Mouse (Mus musculus): Measurements from ENCODE around the gene Swi5. TPM values are rescaled to one million over a fixed set of nuclear protein-coding genes. Genes with fewer than 3 reads are reported as not detected.
A peak's percentile ranks its signal among the peaks of the same experiment; 100 is the strongest.
"Not testable (repeated sequence)": the region's sequence is repeated elsewhere in the genome, so short reads cannot be mapped to it uniquely, and the experiment has no call there.

The Swi5 gene
- polyA plus RNA-seq, 1 experiment from 2014 or later = 458 TPM

DNA sequence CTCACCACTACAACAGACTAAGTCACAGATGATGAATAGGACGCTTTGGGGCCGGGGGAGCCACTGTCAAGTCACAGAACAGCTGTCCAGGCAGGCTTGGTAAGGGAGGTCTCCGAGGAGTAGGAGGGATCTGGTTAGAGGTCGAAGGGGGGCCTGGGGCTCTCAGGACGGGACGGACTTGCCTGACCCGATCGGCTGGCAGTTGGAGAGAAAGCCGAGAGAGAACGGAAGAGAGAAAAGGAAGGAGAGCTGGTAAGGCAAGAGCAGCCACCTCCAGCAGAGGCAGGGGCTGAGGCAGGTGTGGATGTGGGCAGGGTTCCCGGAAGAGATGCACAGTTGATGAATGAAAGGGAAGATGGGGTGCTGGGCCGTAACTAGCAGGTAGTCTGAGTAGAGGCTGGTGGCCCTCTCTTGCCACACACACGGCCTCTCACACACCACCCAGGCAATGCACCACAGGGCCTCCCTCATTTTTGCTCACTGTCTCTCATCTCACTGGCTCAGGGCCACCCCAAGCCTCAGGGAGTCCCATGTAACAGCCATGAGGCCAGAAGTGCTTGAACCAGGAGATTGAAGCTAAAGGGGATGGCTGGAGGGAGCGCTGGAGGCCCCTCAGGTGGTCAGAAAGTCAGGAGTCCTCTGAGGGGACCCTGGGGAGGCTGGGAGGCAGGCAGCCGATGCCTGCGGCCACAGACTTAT is 21.1 kb upstream of the Swi5 start:
- ATAC-seq (ENCODE audit: low FRiP score) = no peak
- H3K36me3 ChIP-seq = peaks cover 80% of the 10 kb centered on the region

GRCm38 (mm10) chr2:32307941-32308760 is 20.3 kb upstream of the Swi5 start:
- WGBS = 46% methylated on average over 8 of the region's 8 CpGs
- peaks cover 27% of the 10 kb centered on the region for H3K4me1 ChIP-seq (replicated peaks)
- H3K9me3 ChIP-seq = no peaks in the 10 kb centered on the region
- 0 out of 2 replicates have a peak overlapping the region, but pooled peaks have one; percentile 18 for H3K27ac ChIP-seq
- H3K4me3 ChIP-seq = no peak overlapping the region
- 0 out of 2 replicates have a peak, but pooled peaks have one; percentile 25 for ATAC-seq (ENCODE audit: low FRiP score)
- peaks cover 27% of the 10 kb centered on the region for H3K27me3 ChIP-seq
- H3K9ac ChIP-seq = no peak overlapping the region
- H3K36me3 ChIP-seq = peaks cover 82% of the 10 kb centered on the region
- H3K4me2 ChIP-seq = no peak overlapping the region

More for the DNA sequence above, 21.1 kb upstream of the Swi5 start:
- Histone ChIP-seq H3K9ac (0 out of 2 replicates have a peak overlapping the region, but pooled peaks have one; percentile 19), H3K27me3 (peaks cover 35% of the 10 kb centered on the region), H3K4me1 (replicated peaks) (peaks cover 25% of the 10 kb centered on the region), H3K27ac (no peak overlapping the region), H3K4me2 (no peak overlapping the region), H3K4me3 (no peak overlapping the region), H3K9me3 (no peaks in the 10 kb centered on the region)
- 90% methylated on average over 16 of the region's 16 CpGs for WGBS

DNA sequence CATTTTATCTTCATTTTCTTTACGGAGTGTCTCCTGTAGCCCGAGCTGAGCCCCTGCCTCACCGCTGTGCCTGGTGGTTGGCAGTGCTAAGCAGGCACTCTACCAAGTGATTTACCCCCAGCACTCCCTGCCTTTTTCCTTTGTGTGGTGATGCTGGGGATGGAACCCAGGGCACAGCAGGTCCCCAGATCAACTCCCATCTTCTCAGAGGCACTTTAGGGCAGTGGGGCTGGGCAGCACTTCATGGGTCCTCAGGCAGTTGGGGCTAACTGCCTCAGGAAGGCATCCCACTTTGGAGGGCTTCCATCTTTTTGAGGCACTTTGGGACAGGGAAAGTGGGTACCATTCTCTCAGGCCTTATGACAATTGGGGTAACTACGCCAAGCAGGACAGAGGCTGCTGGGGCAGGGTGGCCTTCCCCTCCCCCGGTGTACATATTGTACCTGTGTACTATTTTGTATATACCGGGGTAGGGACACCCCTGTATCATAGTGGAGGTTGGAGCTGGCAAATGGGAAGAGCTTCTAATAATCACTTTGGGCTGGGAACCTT is 19.4 kb upstream of the Swi5 start:
- Histone ChIP-seq H3K4me1 (replicated peaks) (peaks cover 23% of the 10 kb centered on the region), H3K9ac (no peak overlapping the region), H3K27ac (no peak overlapping the region), H3K4me2 (no peak overlapping the region), H3K4me3 (no peak overlapping the region), H3K27me3 (peaks cover 21% of the 10 kb centered on the region; the same call in 1 of the 2 replicates), H3K36me3 (peaks cover 85% of the 10 kb centered on the region), H3K9me3 (no peaks in the 10 kb centered on the region)
- 79% methylated on average over 6 of the region's 6 CpGs for WGBS
- ATAC-seq (ENCODE audit: low FRiP score) = no peak

DNA sequence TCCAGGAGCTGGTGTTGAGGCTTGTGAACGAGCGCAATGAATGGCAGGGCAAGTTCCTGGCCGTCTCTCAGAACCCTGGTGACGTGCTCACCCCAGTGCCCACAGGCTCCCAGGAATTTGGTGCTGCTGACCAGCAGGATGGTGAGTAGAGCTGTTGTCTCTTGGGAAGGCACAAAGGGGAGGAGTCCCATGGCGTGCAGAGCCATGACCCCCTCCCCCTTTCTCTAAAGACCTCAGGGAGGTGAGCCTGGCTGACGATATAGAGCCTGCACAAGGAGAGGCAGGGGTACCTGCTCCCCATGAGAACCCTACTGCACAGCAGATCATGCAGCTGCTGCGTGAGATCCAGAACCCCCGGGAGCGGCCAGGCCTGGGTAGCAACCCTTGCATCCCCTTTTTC is 18.3 kb upstream of the Swi5 start:
- Histone ChIP-seq H3K4me1 (replicated peaks) (peaks cover 12% of the 10 kb centered on the region; the same call in 1 of the 2 replicates), H3K4me2 (no peak overlapping the region), H3K36me3 (peaks cover 95% of the 10 kb centered on the region), H3K9me3 (no peaks in the 10 kb centered on the region), H3K27me3 (0 out of 2 replicates have a peak, but pooled peaks cover 11% of the 10 kb centered on the region), H3K27ac (no peak overlapping the region), H3K9ac (no peak overlapping the region), H3K4me3 (no peak overlapping the region)
- ATAC-seq (ENCODE audit: low FRiP score) = no peak
- 86% methylated on average over 9 of the region's 9 CpGs for WGBS

- H3K36me3 ChIP-seq = peaks cover 95% of the 10 kb centered on the region
- H3K4me1 ChIP-seq (replicated peaks) = peaks cover 9% of the 10 kb centered on the region; the same call in 1 of the 2 replicates
- H3K27me3 ChIP-seq = 0 out of 2 replicates have a peak, but pooled peaks cover 6% of the 10 kb centered on the region
- no peak overlapping the region for H3K27ac ChIP-seq
- no peaks in the 10 kb centered on the region for H3K9me3 ChIP-seq
- WGBS = 98% methylated on average over 5 of the region's 5 CpGs
- H3K9ac ChIP-seq = no peak overlapping the region
- H3K4me2 ChIP-seq = no peak overlapping the region
- no peak for ATAC-seq (ENCODE audit: low FRiP score)
- no peak overlapping the region for H3K4me3 ChIP-seq
Measured at GRCm38 (mm10) chr2:32305668-32306067, 17.8 kb upstream of the Swi5 start.

- H3K27ac ChIP-seq = 0 out of 2 replicates have a peak overlapping the region, but pooled peaks have one; percentile 18
- 62% methylated on average over 8 of the region's 8 CpGs for WGBS
- ATAC-seq (ENCODE audit: low FRiP score) = 0 out of 2 replicates have a peak, but pooled peaks have one; percentile 4
- no peak overlapping the region for H3K4me2 ChIP-seq
- no peaks in the 10 kb centered on the region for H3K9me3 ChIP-seq
- no peak overlapping the region for H3K4me3 ChIP-seq
- H3K27me3 ChIP-seq = no peaks in the 10 kb centered on the region
- peaks cover 3% of the 10 kb centered on the region; the same call in 1 of the 2 replicates for H3K4me1 ChIP-seq (replicated peaks)
- peaks cover 93% of the 10 kb centered on the region for H3K36me3 ChIP-seq
- H3K9ac ChIP-seq = peak overlapping the region; percentile 29; the same call in 1 of the 2 replicates
Measured at GRCm38 (mm10) chr2:32304145-32304832, 16.4 kb upstream of the Swi5 start.

GRCm38 (mm10) chr2:32302952-32303351 is 15.1 kb upstream of the Swi5 start:
- H3K4me2 ChIP-seq = no peak overlapping the region
- H3K27me3 ChIP-seq = no peaks in the 10 kb centered on the region
- no peak for ATAC-seq (ENCODE audit: low FRiP score)
- H3K36me3 ChIP-seq = peaks cover 95% of the 10 kb centered on the region
- 88% methylated on average over 10 of the region's 10 CpGs for WGBS
- H3K9ac ChIP-seq = no peak overlapping the region
- H3K27ac ChIP-seq = no peak overlapping the region
- H3K4me1 ChIP-seq (replicated peaks) = peaks cover 3% of the 10 kb centered on the region; the same call in 1 of the 2 replicates
- no peak overlapping the region for H3K4me3 ChIP-seq
- H3K9me3 ChIP-seq = no peaks in the 10 kb centered on the region

- Histone ChIP-seq H3K27me3 (no peaks in the 10 kb centered on the region), H3K9ac (0 out of 2 replicates have a peak overlapping the region, but pooled peaks have one; percentile 2), H3K9me3 (no peaks in the 10 kb centered on the region), H3K4me1 (replicated peaks) (peaks cover 3% of the 10 kb centered on the region; the same call in 1 of the 2 replicates), H3K36me3 (peaks cover 93% of the 10 kb centered on the region), H3K27ac (no peak overlapping the region), H3K4me3 (no peak overlapping the region), H3K4me2 (no peak overlapping the region)
- ATAC-seq (ENCODE audit: low FRiP score) = no peak
- 87% methylated on average over 4 of the region's 4 CpGs for WGBS
Measured at GRCm38 (mm10) chr2:32299469-32299868, 11.6 kb upstream of the Swi5 start.

- H3K4me1 ChIP-seq (replicated peaks); H3K4me3 ChIP-seq; H3K4me2 ChIP-seq; H3K27ac ChIP-seq; H3K27me3 ChIP-seq; H3K9ac ChIP-seq; ATAC-seq (ENCODE audit: low FRiP score); H3K9me3 ChIP-seq: not testable (repeated sequence)
- WGBS = 86% methylated on average over 2 of the region's 2 CpGs
- peaks cover 83% of the 10 kb centered on the region for H3K36me3 ChIP-seq
Measured at GRCm38 (mm10) chr2:32295842-32296241, 8.0 kb upstream of the Swi5 start.

GRCm38 (mm10) chr2:32295285-32295684 is 7.4 kb upstream of the Swi5 start:
- H3K9me3 ChIP-seq = no peaks in the 10 kb centered on the region
- no peak overlapping the region for H3K27ac ChIP-seq
- 88% methylated on average over 3 of the region's 3 CpGs for WGBS
- H3K4me3 ChIP-seq = no peak overlapping the region
- peaks cover 80% of the 10 kb centered on the region for H3K36me3 ChIP-seq
- no peak overlapping the region for H3K9ac ChIP-seq
- H3K4me2 ChIP-seq = no peak overlapping the region
- no peaks in the 10 kb centered on the region for H3K4me1 ChIP-seq (replicated peaks)
- H3K27me3 ChIP-seq = no peaks in the 10 kb centered on the region
- no peak for ATAC-seq (ENCODE audit: low FRiP score)

DNA sequence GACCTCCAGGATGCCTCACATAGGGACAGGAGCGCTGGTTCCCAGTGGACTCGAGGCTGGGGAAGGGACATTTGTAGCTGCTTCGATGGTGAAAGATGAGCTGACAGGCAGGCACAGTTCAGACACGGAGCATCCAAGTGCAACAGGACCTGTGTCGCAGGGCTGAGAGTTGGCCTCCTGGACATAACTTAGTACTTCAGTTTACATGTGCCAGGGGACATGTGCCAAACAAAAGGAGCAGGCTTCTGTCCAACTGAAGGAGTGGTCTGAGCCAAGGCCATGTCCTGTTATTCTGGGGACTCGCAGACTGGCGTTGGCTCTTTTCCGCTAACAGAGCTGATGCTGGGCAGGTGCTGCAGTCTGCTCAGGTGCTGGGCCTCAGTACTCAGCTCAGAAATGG is 6.5 kb upstream of the Swi5 start:
- H3K27me3 ChIP-seq = no peaks in the 10 kb centered on the region
- no peak overlapping the region for H3K4me3 ChIP-seq
- peaks cover 70% of the 10 kb centered on the region for H3K36me3 ChIP-seq
- H3K9me3 ChIP-seq = no peaks in the 10 kb centered on the region
- peaks cover 3% of the 10 kb centered on the region for H3K4me1 ChIP-seq (replicated peaks)
- no peak overlapping the region for H3K4me2 ChIP-seq
- no peak overlapping the region for H3K27ac ChIP-seq
- no peak overlapping the region for H3K9ac ChIP-seq
- WGBS = 84% methylated on average over 8 of the region's 8 CpGs
- ATAC-seq (ENCODE audit: low FRiP score) = no peak
